Mouse (Mus musculus): ENCODE results near the gene Gjb1. TPM values are rescaled to one million over a fixed set of nuclear protein-coding genes. Genes with fewer than 3 reads are reported as not detected.

Gene Gjb1
- polyA plus RNA-seq, 1 experiment from 2014 or later: 0.92 TPM

GRCm38 (mm10) chrX:101419725-101420699 is 43.8 kb downstream of the Gjb1 start:
- peak overlapping the region; percentile 78 for H3K9ac ChIP-seq
- H3K4me3 ChIP-seq: peak overlapping the region; percentile 55
- no peaks in the 10 kb centered on the region for H3K9me3 ChIP-seq
- 19% methylated on average over 46 of the region's 54 CpGs for WGBS
- peaks cover 18% of the 10 kb centered on the region for H3K4me1 ChIP-seq (replicated peaks)
- H3K27me3 ChIP-seq: no peaks in the 10 kb centered on the region
- peaks cover 11% of the 10 kb centered on the region; the same call in 1 of the 2 replicates for H3K36me3 ChIP-seq
- ATAC-seq (ENCODE audit: low read depth): peak; percentile 97
- peak overlapping the region; percentile 84 for H3K27ac ChIP-seq (replicated peaks)
- H3K4me2 ChIP-seq: peak overlapping the region; percentile 66

- ATAC-seq (ENCODE audit: low read depth): no peak
- H3K36me3 ChIP-seq: peaks cover 4% of the 10 kb centered on the region; the same call in 1 of the 2 replicates
- H3K4me2 ChIP-seq: peak within 1 kb of the TSS; percentile 66
- no peaks in the 10 kb centered on the region for H3K9me3 ChIP-seq
- peaks cover 18% of the 10 kb centered on the region for H3K4me1 ChIP-seq (replicated peaks)
- peak within 1 kb of the TSS; percentile 78 for H3K9ac ChIP-seq
- H3K4me3 ChIP-seq: peak within 1 kb of the TSS; percentile 55
- H3K27ac ChIP-seq (replicated peaks): peak within 1 kb of the TSS; percentile 83
- 19% methylated on average over 4 of the region's 4 CpGs for WGBS
- no peaks in the 10 kb centered on the region for H3K27me3 ChIP-seq
These were observed 44.5 kb downstream of the Gjb1 start, which contains the start of gene Zmym3 for GRCm38 (mm10) chrX:101420700-101421095. TSS of gene Zmym3 (minus strand) at chrX:101420849.

GRCm38 (mm10) chrX:101423462-101423861 is 47.3 kb downstream of the Gjb1 start:
- H3K4me1 ChIP-seq (replicated peaks): peaks cover 8% of the 10 kb centered on the region
- H3K9ac ChIP-seq: no peak overlapping the region
- WGBS: 78% methylated on average over 2 of the region's 2 CpGs
- no peak overlapping the region for H3K4me3 ChIP-seq
- H3K36me3 ChIP-seq: no peaks in the 10 kb centered on the region
- no peak overlapping the region for H3K4me2 ChIP-seq
- ATAC-seq (ENCODE audit: low read depth): no peak
- H3K27me3 ChIP-seq: no peaks in the 10 kb centered on the region
- no peak overlapping the region for H3K27ac ChIP-seq (replicated peaks)
- no peaks in the 10 kb centered on the region for H3K9me3 ChIP-seq

- H3K36me3 ChIP-seq: peaks cover 6% of the 10 kb centered on the region; the same call in 1 of the 2 replicates
- no peak for ATAC-seq (ENCODE audit: low read depth)
- peaks cover 20% of the 10 kb centered on the region for H3K4me1 ChIP-seq (replicated peaks)
- no peak overlapping the region for H3K9ac ChIP-seq
- H3K9me3 ChIP-seq: no peaks in the 10 kb centered on the region
- H3K27ac ChIP-seq (replicated peaks): no peak overlapping the region
- no peak overlapping the region for H3K4me3 ChIP-seq
- 4% methylated on average over 1 of the region's 1 CpGs for WGBS
- H3K27me3 ChIP-seq: no peaks in the 10 kb centered on the region
- H3K4me2 ChIP-seq: no peak overlapping the region
These were observed 51.6 kb downstream of the Gjb1 start for GRCm38 (mm10) chrX:101427774-101428173.

- peaks cover 7% of the 10 kb centered on the region; the same call in 1 of the 2 replicates for H3K36me3 ChIP-seq
- 37% methylated on average over 7 of the region's 7 CpGs for WGBS
- peaks cover 25% of the 10 kb centered on the region for H3K4me1 ChIP-seq (replicated peaks)
- H3K27ac ChIP-seq (replicated peaks): peak overlapping the region; percentile 91
- peak overlapping the region; percentile 66 for H3K4me3 ChIP-seq
- H3K9me3 ChIP-seq: no peaks in the 10 kb centered on the region
- peak overlapping the region; percentile 53 for H3K4me2 ChIP-seq
- H3K27me3 ChIP-seq: no peaks in the 10 kb centered on the region
- peak overlapping the region; percentile 59 for H3K9ac ChIP-seq
- ATAC-seq (ENCODE audit: low read depth): peak; percentile 4; the same call in 1 of the 2 replicates
These were observed 52.6 kb downstream of the Gjb1 start for GRCm38 (mm10) chrX:101428785-101429141.

GRCm38 (mm10) chrX:101429142-101429949 is 53.2 kb downstream of the Gjb1 start, which contains the start of gene Nono:
TSS of gene Nono (plus strand) at chrX:101429318.
- peak within 1 kb of the TSS; percentile 63 for H3K4me2 ChIP-seq
- 25% methylated on average over 51 of the region's 51 CpGs for WGBS
- no peaks in the 10 kb centered on the region for H3K27me3 ChIP-seq
- peak; percentile 97 for ATAC-seq (ENCODE audit: low read depth)
- peak within 1 kb of the TSS; percentile 95 for H3K27ac ChIP-seq (replicated peaks)
- H3K36me3 ChIP-seq: peaks cover 7% of the 10 kb centered on the region; the same call in 1 of the 2 replicates
- H3K9me3 ChIP-seq: no peaks in the 10 kb centered on the region
- H3K9ac ChIP-seq: peak within 1 kb of the TSS; percentile 88
- peak within 1 kb of the TSS; percentile 66 for H3K4me3 ChIP-seq
- peaks cover 25% of the 10 kb centered on the region for H3K4me1 ChIP-seq (replicated peaks)

GRCm38 (mm10) chrX:101429976-101430375 is 53.8 kb downstream of the Gjb1 start:
- Histone ChIP-seq H3K4me3 (peak overlapping the region; percentile 66), H3K27ac (replicated peaks) (peak overlapping the region; percentile 95), H3K4me2 (peak overlapping the region; percentile 63), H3K27me3 (no peaks in the 10 kb centered on the region), H3K36me3 (peaks cover 7% of the 10 kb centered on the region; the same call in 1 of the 2 replicates), H3K9ac (peak overlapping the region; percentile 88), H3K4me1 (replicated peaks) (peaks cover 25% of the 10 kb centered on the region), H3K9me3 (no peaks in the 10 kb centered on the region)
- 25% methylated on average over 14 of the region's 14 CpGs for WGBS
- peak; percentile 76 for ATAC-seq (ENCODE audit: low read depth)

Other genes with a start within 250 kb of the Gjb1 start
- gene Snx12, start 153.8 kb upstream of the Gjb1 start, polyA plus RNA-seq (2015; fragmentation: Nextera tagmentation; extraction: Ambion mirVana): 50.3 and 61.3 TPM in 2 replicates
- gene Foxo4, start 121.8 kb upstream of the Gjb1 start, polyA plus RNA-seq (2015; fragmentation: Nextera tagmentation; extraction: Ambion mirVana): 1.0 and 1.1 TPM in 2 replicates
- not detected in 2 replicates for gene Gm614, start 112.4 kb upstream of the Gjb1 start, polyA plus RNA-seq (2015; fragmentation: Nextera tagmentation; extraction: Ambion mirVana)
- gene Il2rg, start 108.1 kb upstream of the Gjb1 start, polyA plus RNA-seq (2015; fragmentation: Nextera tagmentation; extraction: Ambion mirVana): 6.8 and 7.1 TPM in 2 replicates
- not detected in 2 replicates for gene Gm20489, start 107.4 kb upstream of the Gjb1 start, polyA plus RNA-seq (2015; fragmentation: Nextera tagmentation; extraction: Ambion mirVana)
- gene Med12, start 102.3 kb upstream of the Gjb1 start, polyA plus RNA-seq (2015; fragmentation: Nextera tagmentation; extraction: Ambion mirVana): 25.9 and 26.6 TPM in 2 replicates
- 59.3 and 63.7 TPM in 2 replicates for gene Nlgn3, start 77.2 kb upstream of the Gjb1 start, polyA plus RNA-seq (2015; fragmentation: Nextera tagmentation; extraction: Ambion mirVana)
- gene Zmym3, start 44.5 kb downstream of the Gjb1 start, polyA plus RNA-seq (2015; fragmentation: Nextera tagmentation; extraction: Ambion mirVana): 49.7 and 51.7 TPM in 2 replicates
- gene Nono, start 52.9 kb downstream of the Gjb1 start, polyA plus RNA-seq (2015; fragmentation: Nextera tagmentation; extraction: Ambion mirVana): 372 and 398 TPM in 2 replicates
- gene Itgb1bp2, start 72.7 kb downstream of the Gjb1 start, polyA plus RNA-seq (2015; fragmentation: Nextera tagmentation; extraction: Ambion mirVana): 3.5 and 4.7 TPM in 2 replicates
- 12.3 and 13.6 TPM in 2 replicates for gene Taf1, start 156.4 kb downstream of the Gjb1 start, polyA plus RNA-seq (2015; fragmentation: Nextera tagmentation; extraction: Ambion mirVana)